Mouse (Mus musculus): Measurements from ENCODE around the gene Ankrd13b.

DNA sequence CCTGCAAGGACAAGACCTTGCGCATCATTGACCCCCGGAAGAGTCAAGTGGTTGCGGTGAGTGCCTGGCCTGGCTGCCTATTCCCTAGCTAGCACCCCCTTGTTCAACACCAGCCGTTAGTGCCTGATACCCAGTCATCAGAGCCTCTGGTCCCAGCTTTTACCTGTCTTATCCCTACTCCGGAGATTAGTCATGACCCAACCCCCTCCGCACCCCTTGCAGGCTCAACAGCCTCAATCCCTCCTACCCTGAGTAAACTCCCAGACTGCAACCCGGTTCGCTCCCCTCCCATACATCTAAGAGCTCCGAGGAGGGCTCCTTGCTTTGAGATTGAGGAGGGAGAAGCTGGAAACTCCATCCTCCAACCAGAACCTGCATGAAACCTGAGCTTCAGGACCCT lies 22.9 kb downstream of the Ankrd13b start:
- TF ChIP-seq CTCF (IDR thresholded peaks at IDR 0.05; ENCODE audit: control insufficient read depth, insufficient read depth, insufficient replicate concordance, low read depth, low read length) (no peak), POLR2A (IDR thresholded peaks at IDR 0.05; ENCODE audit: control insufficient read depth, low read depth, low read length) (no peak)
